Mouse (Mus musculus): Measurements from ENCODE around the gene Sox5.

The Sox5 gene

DNA sequence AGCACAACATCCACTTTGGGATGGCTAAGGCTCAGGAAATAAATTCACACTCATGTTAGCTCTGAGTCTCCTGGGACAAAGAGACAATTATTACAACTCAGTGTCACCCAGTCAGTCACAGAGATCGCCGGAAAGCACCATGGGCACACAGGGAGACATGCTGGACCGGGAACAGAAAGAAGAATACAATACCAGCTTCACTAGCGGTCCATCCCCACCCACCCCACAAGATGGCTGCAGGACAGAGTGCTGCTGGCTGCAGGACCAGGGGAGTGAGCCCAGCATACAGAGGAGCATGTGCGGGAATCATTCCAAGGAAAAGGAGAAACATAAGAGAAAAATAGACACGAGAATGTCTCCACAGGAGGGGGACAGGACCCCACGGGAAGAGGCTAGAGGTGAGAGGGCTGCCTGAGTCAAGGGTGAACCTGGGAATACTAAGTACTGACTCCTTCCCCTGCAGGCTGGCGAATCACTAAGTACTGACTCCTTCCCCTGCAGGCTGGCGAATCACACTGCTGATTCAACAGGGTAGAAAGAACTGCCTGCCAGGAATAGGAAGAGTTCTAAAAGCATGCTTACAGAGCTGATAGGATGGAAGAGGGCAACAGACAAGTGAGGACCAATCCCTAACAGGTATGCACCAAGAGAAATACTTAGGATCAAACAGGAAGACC, 813.9 kb downstream of the Sox5 start:
- in situ Hi-C loops (cut with MboI, MseI) = no loop called here

DNA sequence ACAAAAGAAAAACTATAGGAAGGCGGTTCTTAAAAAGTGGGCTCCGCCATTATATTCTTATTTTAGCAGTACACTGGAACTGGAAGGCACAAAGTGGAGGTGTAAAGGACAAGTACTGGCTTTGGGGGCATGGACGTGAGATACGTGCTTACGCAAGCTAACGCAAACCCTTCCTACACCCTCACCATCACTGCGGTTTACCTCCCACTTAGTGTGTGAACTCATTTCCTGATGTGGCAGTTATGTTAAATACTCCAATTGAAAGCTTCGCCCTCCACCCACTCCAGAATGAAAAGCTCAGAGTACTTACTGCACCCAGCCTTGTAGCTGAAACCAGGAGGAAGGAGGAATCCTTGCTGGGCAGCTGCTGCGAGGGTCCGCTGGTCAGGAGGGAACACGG, 821.3 kb downstream of the Sox5 start:
- in situ Hi-C loops (cut with MboI, MseI) = no loop called here

GRCm38 (mm10) chr6:143960081-143960480, 821.7 kb downstream of the Sox5 start:
- in situ Hi-C loops (cut with MboI, MseI) = no loop called here

DNA sequence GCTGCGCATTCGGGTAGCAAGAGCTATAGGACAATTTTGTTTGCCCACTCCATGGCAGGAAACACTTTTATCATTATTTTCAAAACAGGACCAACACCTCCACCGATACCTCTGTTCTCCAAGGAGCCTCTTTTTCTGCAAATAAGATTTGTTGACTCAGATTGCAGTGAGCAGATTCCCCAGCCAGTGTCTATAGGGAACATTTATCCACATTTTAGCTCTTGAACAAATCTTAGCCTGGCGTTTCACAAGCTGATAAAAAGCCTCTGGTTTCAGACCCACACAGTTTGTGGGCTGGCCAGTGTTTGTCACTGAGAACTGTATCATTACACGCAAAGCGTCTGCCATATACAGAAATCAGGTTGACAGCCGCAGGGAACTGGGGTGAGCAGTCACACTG, 823.4 kb downstream of the Sox5 start:
- in situ Hi-C loops (cut with MboI, MseI) = loop anchor here (10.0 kb wide), 1 partner anchor 994 kb away; the partner anchor contains the start of gene St8sia1

- in situ Hi-C loops (cut with MboI, MseI) = loop anchor here (10.0 kb wide), 1 partner anchor 992 kb away; the partner anchor contains the start of gene St8sia1
Measured at GRCm38 (mm10) chr6:143957063-143957462, 824.7 kb downstream of the Sox5 start.

GRCm38 (mm10) chr6:143948553-143949308, 833.0 kb downstream of the Sox5 start:
- in situ Hi-C loops (cut with MboI, MseI) = no loop called here

DNA sequence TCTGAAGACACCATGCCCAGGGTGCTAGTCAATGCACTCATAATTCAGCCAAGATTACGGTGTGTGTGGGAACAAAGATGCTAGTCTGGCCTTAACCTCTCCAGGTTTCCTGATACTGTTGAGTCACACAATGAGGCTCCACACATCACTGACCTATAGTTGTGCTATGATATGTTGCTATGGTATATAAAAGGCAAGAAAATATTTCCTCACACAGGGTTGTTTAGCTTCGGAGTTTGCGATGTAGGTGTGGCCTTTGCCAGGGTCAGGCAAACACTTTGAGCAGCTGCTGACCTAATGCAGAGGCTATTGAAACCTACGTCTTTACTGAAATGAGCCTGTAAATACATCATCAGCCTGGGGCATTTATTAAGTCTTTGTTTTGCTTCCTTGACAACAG, 833.7 kb downstream of the Sox5 start:
- in situ Hi-C loops (cut with MboI, MseI) = no loop called here

DNA sequence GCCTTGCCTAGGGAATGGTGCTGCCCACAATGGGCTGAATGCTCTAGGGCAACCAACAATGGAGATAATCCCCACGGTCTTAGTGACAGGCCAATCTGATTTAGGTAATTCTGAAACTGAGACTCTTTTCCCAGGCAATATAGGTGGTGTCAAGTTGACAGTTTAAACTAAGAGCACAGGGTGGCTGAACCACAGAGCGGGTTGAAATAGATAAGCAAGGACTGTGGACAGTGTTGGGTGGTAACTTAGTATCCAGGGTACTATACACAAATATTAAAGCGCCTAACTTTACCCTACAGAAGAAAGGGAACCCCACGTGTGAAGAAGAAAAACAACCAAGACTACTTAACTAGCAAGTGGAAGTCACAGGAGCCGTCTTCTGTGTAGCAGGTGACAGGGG, 838.7 kb downstream of the Sox5 start:
- in situ Hi-C loops (cut with MboI, MseI) = no loop called here

GRCm38 (mm10) chr6:143941291-143941785, 840.4 kb downstream of the Sox5 start:
- in situ Hi-C loops (cut with MboI, MseI) = no loop called here

- in situ Hi-C loops (cut with MboI, MseI) = no loop called here
Measured at GRCm38 (mm10) chr6:143923146-143923545, 858.6 kb downstream of the Sox5 start.

- in situ Hi-C loops (cut with MboI, MseI) = no loop called here
Measured at GRCm38 (mm10) chr6:143918405-143918947, 863.3 kb downstream of the Sox5 start.

- in situ Hi-C loops (cut with MboI, MseI) = no loop called here
Measured at GRCm38 (mm10) chr6:143916152-143916735, 865.5 kb downstream of the Sox5 start.

- in situ Hi-C loops (cut with MboI, MseI) = no loop called here
Measured at GRCm38 (mm10) chr6:143915686-143916085, 866.1 kb downstream of the Sox5 start.

DNA sequence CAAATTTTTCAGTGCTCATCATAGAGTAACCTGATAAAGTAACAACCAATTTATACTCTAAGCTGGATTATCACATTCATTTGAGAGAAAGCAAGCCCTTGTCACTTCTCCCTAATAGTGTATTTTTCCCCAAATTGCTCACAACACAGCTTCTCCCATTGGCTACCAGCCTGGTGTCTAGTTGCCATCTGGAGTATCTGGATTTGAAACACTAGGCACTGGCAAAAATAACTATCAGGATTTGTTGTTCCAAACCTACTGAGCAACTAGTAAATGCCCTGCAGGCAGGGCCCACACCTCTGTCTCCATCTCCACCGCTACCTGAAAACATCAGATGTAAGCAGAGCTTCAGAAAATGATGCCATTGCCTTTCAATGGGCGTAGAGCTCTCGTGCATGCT, 869.5 kb downstream of the Sox5 start:
- in situ Hi-C loops (cut with MboI, MseI) = no loop called here

- in situ Hi-C loops (cut with MboI, MseI) = no loop called here
Measured at GRCm38 (mm10) chr6:143904693-143905031, 877.1 kb downstream of the Sox5 start.

GRCm38 (mm10) chr6:143903981-143904692, 877.6 kb downstream of the Sox5 start:
- in situ Hi-C loops (cut with MboI, MseI) = no loop called here

DNA sequence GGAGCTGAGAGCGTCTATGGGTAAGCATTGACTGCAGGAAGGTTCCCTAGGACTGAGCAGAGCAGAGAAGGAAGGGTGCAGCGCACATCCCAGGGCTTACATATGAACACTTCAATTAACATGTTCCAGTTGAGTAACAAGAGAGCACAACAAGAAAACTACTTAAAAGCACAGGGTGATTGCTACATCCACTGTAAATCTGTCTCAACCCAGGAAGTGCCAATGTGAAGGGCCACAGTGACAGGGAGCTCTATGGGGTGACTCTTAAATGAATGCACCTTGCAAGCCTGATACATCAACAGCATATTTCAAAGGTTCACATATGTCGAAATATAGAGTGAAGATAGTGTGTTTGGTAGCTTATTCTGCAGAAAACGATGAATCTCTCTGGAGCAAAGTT, 880.9 kb downstream of the Sox5 start:
- in situ Hi-C loops (cut with MboI, MseI) = no loop called here

DNA sequence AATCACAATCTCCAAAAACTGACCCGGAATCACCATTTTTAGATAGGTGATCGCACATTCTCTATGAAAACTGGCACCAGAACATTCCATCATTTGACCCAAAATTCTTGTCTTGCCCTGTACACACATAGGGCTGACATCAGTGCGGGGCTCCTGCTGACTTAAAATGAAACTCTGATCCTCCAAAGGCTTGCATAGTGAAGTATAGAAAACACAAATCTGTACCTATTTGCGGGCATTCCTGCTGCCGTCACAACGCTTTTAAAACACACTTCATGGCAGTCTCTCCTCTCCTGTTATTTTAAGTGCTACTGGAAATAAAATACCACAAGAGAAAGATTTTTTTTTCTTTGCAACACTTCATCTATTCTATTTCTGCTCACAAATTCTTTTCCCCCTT, 886.7 kb downstream of the Sox5 start:
- in situ Hi-C loops (cut with MboI, MseI) = no loop called here

GRCm38 (mm10) chr6:143892869-143893268, 888.9 kb downstream of the Sox5 start:
- in situ Hi-C loops (cut with MboI, MseI) = no loop called here

DNA sequence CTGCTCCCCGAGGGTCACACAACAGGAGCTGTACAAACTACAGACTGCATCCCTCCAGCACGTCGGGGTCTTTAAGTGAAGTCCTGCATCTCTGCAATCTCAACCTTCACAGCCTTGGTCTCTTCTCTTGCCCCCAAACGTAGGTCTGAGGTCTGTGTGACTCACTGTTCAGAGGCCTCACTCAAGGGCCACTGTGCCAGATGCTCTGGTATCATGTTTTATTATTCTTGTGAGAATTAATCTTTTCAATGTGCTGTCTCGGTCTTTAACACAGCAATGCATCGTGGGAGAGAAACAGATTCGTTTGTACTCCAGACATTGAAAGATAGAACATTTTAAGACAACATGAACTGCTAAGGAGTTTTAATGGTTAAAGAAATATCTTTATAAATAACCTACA, 893.2 kb downstream of the Sox5 start:
- in situ Hi-C loops (cut with MboI, MseI) = no loop called here

DNA sequence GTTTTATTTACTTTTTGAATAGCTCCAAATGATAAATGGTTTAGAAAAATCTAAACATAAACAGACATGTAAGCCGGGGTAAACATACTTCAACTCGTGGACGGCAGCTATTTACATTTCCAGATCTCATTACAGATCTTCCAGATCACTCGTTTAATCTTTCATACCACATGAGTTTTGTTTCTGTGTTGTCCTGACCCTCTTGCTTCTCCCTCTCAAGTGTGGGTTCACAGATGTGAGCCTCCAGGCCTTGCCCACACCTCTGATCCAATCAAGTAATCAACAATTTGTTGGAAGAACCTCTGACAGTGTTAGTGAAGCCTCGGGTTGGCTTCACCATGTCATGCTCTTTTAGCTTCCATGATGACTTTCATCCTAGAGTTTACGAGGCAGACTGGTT, 903.3 kb downstream of the Sox5 start:
- in situ Hi-C loops (cut with MboI, MseI) = no loop called here

DNA sequence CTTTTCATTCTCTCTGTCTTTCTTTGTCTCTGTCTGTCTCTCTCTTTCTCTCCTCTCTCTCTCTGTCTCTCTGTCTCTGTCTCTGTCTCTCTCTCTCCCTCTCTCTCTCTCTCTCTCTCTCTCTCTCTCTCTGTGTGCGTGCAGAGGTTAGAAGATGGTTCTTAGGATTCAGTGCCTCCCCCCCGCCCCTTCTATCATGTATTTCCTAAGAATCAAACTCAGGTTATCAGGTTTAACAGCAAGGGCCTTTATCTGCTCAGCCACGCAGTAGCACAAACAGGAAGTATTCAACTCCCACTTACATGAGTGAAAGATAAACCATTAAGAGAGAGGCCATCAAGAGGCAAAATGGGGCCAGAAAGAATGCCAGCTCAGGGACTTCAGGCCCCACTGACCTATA, 913.0 kb downstream of the Sox5 start:
- in situ Hi-C loops (cut with MboI, MseI) = no loop called here

Data from T-helper 2 cell (primary cell).